Mouse (Mus musculus) embryonic fibroblast, embryonic 13.5 days (primary cell): ENCODE results near the gene Gm42906.

Experiments
- CTCF ChIP-seq: IDR thresholded peaks from 2 replicates; pipeline ENCODE4 v1.5.1; 2011; ENCODE audit warnings: mild to moderate bottlenecking, control low read depth, low read length, moderate library complexity, borderline replicate concordance; ENCODE audit not compliant: insufficient read depth
- POLR2A ChIP-seq: IDR thresholded peaks from 2 replicates; pipeline ENCODE4 v1.6.1; 2011; ENCODE audit warnings: low read depth, mild to moderate bottlenecking, control low read depth, low read length, moderate library complexity

DNA sequence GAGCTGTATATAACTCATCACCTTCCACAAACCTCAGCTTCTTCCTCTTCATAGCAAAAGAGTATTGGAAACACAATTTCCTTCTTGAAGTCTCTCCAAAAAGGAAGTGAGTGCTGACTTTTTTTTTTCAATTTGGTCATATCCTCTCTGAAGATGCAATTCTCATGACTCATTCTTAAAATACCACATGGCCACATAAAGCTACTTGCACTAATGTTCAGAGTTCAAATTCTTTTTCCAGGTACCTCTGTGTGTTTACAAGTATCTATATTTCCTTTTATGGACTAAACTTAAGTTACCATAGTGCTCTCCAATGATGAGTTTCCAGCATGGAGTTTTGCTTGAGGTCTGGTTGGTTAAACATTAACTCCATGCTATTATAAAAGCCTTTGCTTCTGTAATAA, 94.8 kb downstream of the Gm42906 start:
- TF ChIP-seq POLR2A, result no peak
- TF ChIP-seq CTCF, result no peak
